Mouse (Mus musculus): ENCODE measurements at regions not wholly inside any gene's neighbourhood (a gene's known extent, or its start where the extent isn't known, plus 50 kb on each side); places are given as distances from the start of the nearest gene placed in this dataset.

DNA sequence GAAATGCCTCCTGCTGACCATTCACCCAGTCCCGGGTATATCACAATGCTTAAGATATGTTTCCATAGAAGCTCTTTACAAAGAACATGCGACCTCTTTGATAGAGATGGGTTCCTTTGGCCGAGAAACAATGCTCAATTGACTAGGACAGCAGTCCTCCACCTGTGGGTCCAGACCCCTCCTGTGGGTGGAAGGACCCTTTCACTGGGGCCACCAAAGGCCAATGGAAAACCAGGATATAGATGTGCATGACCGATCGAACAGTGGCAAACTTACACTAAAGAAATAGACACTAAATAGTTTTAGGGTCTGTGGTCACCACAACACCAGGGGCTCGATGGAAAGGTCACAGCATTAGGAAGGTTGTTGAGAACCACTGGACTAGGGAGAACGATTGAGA is 53.2 kb upstream of the Ezh2 start:
- Histone ChIP-seq H3K27me3 (replicated peaks; ENCODE audit: control insufficient read depth, insufficient read depth, low read length) (no peaks in the 10 kb centered on the region), H3K4me3 (ENCODE audit: insufficient read depth, low read depth, low read length) (no peak overlapping the region), H3K36me3 (ENCODE audit: control insufficient read depth, insufficient read depth, low read length) (no peaks in the 10 kb centered on the region), H3K4me1 (ENCODE audit: control insufficient read depth, insufficient read depth, low read length) (no peaks in the 10 kb centered on the region), H3K27ac (ENCODE audit: insufficient read depth, low read depth, low read length) (no peak overlapping the region)
- TF ChIP-seq POLR2A (IDR thresholded peaks at IDR 0.05; ENCODE audit: low read depth, low read length) = no peak
- no peak for TF ChIP-seq CTCF (conservative IDR thresholded peaks at IDR 0.05; ENCODE audit: insufficient read depth, insufficient read length, low read depth, low read length)
- no peak for DNase-seq
- WGBS = 90% methylated on average over 7 of the region's 7 CpGs

GRCm38 (mm10) chr6:47647876-47648275 is 52.7 kb upstream of the Ezh2 start:
- TF ChIP-seq POLR2A (IDR thresholded peaks at IDR 0.05; ENCODE audit: low read depth, low read length) (no peak), CTCF (conservative IDR thresholded peaks at IDR 0.05; ENCODE audit: insufficient read depth, insufficient read length, low read depth, low read length) (no peak)
- no peak for DNase-seq
- H3K27me3 ChIP-seq (replicated peaks; ENCODE audit: control insufficient read depth, insufficient read depth, low read length) = no peaks in the 10 kb centered on the region
- H3K4me3 ChIP-seq (ENCODE audit: insufficient read depth, low read depth, low read length) = no peak overlapping the region
- 80% methylated on average over 8 of the region's 8 CpGs for WGBS
- no peaks in the 10 kb centered on the region for H3K4me1 ChIP-seq (ENCODE audit: control insufficient read depth, insufficient read depth, low read length)
- H3K27ac ChIP-seq (ENCODE audit: insufficient read depth, low read depth, low read length) = no peak overlapping the region
- H3K36me3 ChIP-seq (ENCODE audit: control insufficient read depth, insufficient read depth, low read length) = no peaks in the 10 kb centered on the region

DNA sequence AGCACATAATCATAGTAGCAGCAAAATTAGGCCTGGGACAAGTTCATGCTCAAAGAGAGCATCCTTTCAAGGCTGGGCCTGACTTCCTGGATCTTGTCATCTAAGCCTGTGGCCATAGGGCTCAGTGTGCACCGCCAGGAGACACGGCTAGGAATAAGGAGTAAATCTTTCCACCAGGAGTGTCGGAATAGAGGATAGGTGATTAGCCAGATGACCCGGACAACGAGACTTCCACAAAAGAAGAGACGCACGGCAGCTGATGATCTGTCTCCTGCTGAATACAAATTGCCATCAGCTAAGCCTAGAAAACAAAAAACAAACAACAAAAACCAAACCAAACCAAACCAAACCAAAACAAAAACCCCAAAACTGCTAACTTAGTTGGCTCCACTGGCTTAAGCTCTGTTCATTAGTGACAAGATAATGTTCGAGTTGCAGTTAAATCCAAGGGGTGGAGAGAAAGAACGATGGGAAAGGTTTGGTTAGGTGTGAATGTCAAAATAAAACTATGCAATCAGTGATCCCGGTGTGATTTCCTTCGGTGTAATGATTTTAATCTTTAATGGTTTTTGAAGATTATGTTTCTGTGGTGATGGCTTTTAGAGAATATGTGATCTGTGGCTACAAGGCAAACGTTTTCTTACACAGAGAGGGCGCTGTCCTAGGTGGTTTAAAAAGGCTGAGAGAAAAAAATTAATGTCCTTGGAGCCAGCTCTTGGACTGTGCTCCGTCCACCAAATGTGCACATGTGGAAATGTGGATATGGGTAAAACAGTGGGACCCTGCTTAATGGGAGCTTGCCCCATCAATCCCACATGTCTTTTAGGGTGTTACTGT is 51.8 kb upstream of the Ezh2 start:
- no peaks in the 10 kb centered on the region for H3K4me1 ChIP-seq (ENCODE audit: control insufficient read depth, insufficient read depth, low read length)
- H3K4me3 ChIP-seq (ENCODE audit: insufficient read depth, low read depth, low read length) = no peak overlapping the region
- 75% methylated on average over 14 of the region's 14 CpGs for WGBS
- no peaks in the 10 kb centered on the region for H3K27me3 ChIP-seq (replicated peaks; ENCODE audit: control insufficient read depth, insufficient read depth, low read length)
- DNase-seq = no peak
- no peak overlapping the region for H3K27ac ChIP-seq (ENCODE audit: insufficient read depth, low read depth, low read length)
- no peak for TF ChIP-seq CTCF (conservative IDR thresholded peaks at IDR 0.05; ENCODE audit: insufficient read depth, insufficient read length, low read depth, low read length)
- TF ChIP-seq POLR2A (IDR thresholded peaks at IDR 0.05; ENCODE audit: low read depth, low read length) = no peak
- H3K36me3 ChIP-seq (ENCODE audit: control insufficient read depth, insufficient read depth, low read length) = no peaks in the 10 kb centered on the region

GRCm38 (mm10) chr6:47646022-47646421 is 50.9 kb upstream of the Ezh2 start:
- Histone ChIP-seq H3K36me3 (ENCODE audit: control insufficient read depth, insufficient read depth, low read length) (no peaks in the 10 kb centered on the region), H3K4me3 (ENCODE audit: insufficient read depth, low read depth, low read length) (no peak overlapping the region), H3K4me1 (ENCODE audit: control insufficient read depth, insufficient read depth, low read length) (no peaks in the 10 kb centered on the region), H3K27me3 (replicated peaks; ENCODE audit: control insufficient read depth, insufficient read depth, low read length) (no peaks in the 10 kb centered on the region), H3K27ac (ENCODE audit: insufficient read depth, low read depth, low read length) (no peak overlapping the region)
- no peak for DNase-seq
- WGBS = 35% methylated on average over 1 of the region's 1 CpGs
- TF ChIP-seq CTCF (conservative IDR thresholded peaks at IDR 0.05; ENCODE audit: insufficient read depth, insufficient read length, low read depth, low read length) = no peak

Data from kidney, adult 2 months (tissue).